Mouse (Mus musculus): Measurements from ENCODE around the gene Hmx2.

The Hmx2 gene

GRCm38 (mm10) chr7:131548473-131548872 is at the start of gene Hmx2:
TSS of gene Hmx2 (plus strand) at chr7:131548773.
- DNase-seq = no peak

GRCm38 (mm10) chr7:131503739-131504138 is 44.8 kb upstream of the Hmx2 start:
- no peak for DNase-seq

- DNase-seq = peak; percentile 78 to 89
Observed at GRCm38 (mm10) chr7:131539979-131540378, 8.6 kb upstream of the Hmx2 start.

- no peak for DNase-seq
Observed at GRCm38 (mm10) chr7:131541184-131542114, 7.1 kb upstream of the Hmx2 start.

- DNase-seq = no peak
Observed at GRCm38 (mm10) chr7:131542115-131542871, 6.3 kb upstream of the Hmx2 start, which contains the start of gene Hmx3. TSS of gene Hmx3 (plus strand) at chr7:131542867.

GRCm38 (mm10) chr7:131542872-131543622 is 5.5 kb upstream of the Hmx2 start:
- DNase-seq = no peak

GRCm38 (mm10) chr7:131543623-131544481 is 4.7 kb upstream of the Hmx2 start:
- DNase-seq = no peak

GRCm38 (mm10) chr7:131544871-131545270 is 3.7 kb upstream of the Hmx2 start:
- DNase-seq = no peak

- DNase-seq = no peak
Observed at GRCm38 (mm10) chr7:131545701-131546385, 2.7 kb upstream of the Hmx2 start.

GRCm38 (mm10) chr7:131546423-131546822 is 2.1 kb upstream of the Hmx2 start:
- no peak for DNase-seq

- no peak for DNase-seq
Observed at GRCm38 (mm10) chr7:131547481-131547880, 1.1 kb upstream of the Hmx2 start.

- no peak for DNase-seq
Observed at GRCm38 (mm10) chr7:131551471-131551870, 2.9 kb downstream of the Hmx2 start.

GRCm38 (mm10) chr7:131551931-131552741 is 3.6 kb downstream of the Hmx2 start:
- DNase-seq = no peak

- DNase-seq = no peak
Observed at GRCm38 (mm10) chr7:131552781-131553180, 4.2 kb downstream of the Hmx2 start.

- DNase-seq = peak in 1 of 2 experiments; percentile 26
Observed at GRCm38 (mm10) chr7:131553771-131554175, 5.2 kb downstream of the Hmx2 start.

- DNase-seq = no peak
Observed at GRCm38 (mm10) chr7:131554341-131555180, 6.0 kb downstream of the Hmx2 start.

- peak in 1 of 2 experiments; percentile 59 for DNase-seq
Observed at GRCm38 (mm10) chr7:131555301-131556081, 6.9 kb downstream of the Hmx2 start.

GRCm38 (mm10) chr7:131556116-131556515 is 7.5 kb downstream of the Hmx2 start:
- no peak for DNase-seq

All from cerebellum, postnatal 25 days (tissue).